Comparison of ENCODE assay signal across 7 mouse cellular contexts in the genomic region with DNA sequence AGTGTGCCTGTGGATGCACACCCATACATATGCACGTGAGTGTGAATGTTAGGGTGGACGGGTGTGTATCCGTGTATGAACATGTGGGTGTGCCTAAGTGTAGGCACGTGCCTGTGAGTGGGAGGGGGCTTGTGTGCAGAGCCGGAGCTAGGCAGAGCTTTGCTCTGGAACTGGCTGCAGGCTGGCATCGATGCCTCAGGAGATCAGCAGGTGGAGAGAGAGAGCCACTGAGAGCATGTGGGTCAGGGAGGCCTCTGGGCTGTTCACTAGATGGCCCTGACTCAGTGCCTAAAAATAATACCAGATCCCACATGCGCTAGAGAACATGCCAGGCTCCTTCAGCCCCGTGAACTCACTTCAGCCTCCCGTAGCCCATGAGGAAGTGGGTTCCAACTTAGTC. TPM values are rescaled to one million over a fixed set of nuclear protein-coding genes. Genes with fewer than 3 reads are reported as not detected.
DNase-seq lines count a peak whose midpoint lies in the region; ATAC-seq lines count a peak whose summit lies in the region.

No protein-coding gene starts in this region.

- ATAC-seq in erythroid progenitor cell, adult 5-6 weeks (replicated peaks; ENCODE audit: low FRiP score, poor library complexity, severe bottlenecking) = no peak

- DNase-seq in lung, adult 18-20 months = peak; percentile 32 to 41
- no peak for DNase-seq in lung, postnatal 14 days
- peak; percentile 81 for DNase-seq in cerebellum, adult 8-10 months
- peak; percentile 59 to 67 for DNase-seq in heart, adult 9 months (ENCODE audit: low spot score in 2 of 2)
- DNase-seq in left cerebral cortex, postnatal 25 days (ENCODE audit: low spot score in 2 of 2) = peak; percentile 46 to 63
- DNase-seq in telencephalon, adult 2 months (ENCODE audit: low read depth, low spot score) = peak; percentile 60

- intact Hi-C loops in left cerebral cortex, postnatal 25 days (cut with DNase I) = loop anchor here (2.0 kb wide), 1 partner anchor 31 kb away; no protein-coding TSS in a partner anchor

RNA-seq across cellular contexts. Expression of a gene that starts 51.3 kb away (rescaled TPM):
- 100 to 1,000 TPM; 143 to 154 TPM for total RNA-seq in left cerebral cortex, postnatal 25 days (2021)
- not detected in 2 replicates for total RNA-seq in erythroid progenitor cell, adult 5-6 weeks (2015; ENCODE audit: low replicate concordance)
- 0.15 and 1.2 TPM in 2 replicates for total RNA-seq in erythroid progenitor cell, adult 5-6 weeks (2017; ENCODE audit: low replicate concordance)

Comparison
In these comparisons a context has a peak if more than half of its experiments do, and no peak if none do; other contexts are left out.
1. RNA of a gene that starts 51.3 kb away (total RNA-seq): 143 to 154 TPM in left cerebral cortex, postnatal 25 days; 0.15 to 1.2 TPM in erythroid progenitor cell, adult 5-6 weeks; every median in the first group is over 10 times any median in the second.